Mouse (Mus musculus) urinary bladder, adult 2 months (tissue): ENCODE measurements around the gene Gm20518. TPM values are rescaled to one million over a fixed set of nuclear protein-coding genes. Genes with fewer than 3 reads are reported as not detected.

Experiments
- polyA plus RNA-seq: library from polyadenylated mRNA; depleted of rRNA; stranded (reverse); fragments of >200 nt; gene quantifications from 2 replicates; pipeline ENCODE4 v1.2.3, GENCODE M21; 2012; rRNA removed

Gm20518 gene
- polyA plus RNA-seq, 1 experiment: 0.70 TPM

Other genes with a start within 250 kb of the Gm20518 start
- gene Ccdc74a, start 245.2 kb downstream of the Gm20518 start, polyA plus RNA-seq: 1.5 and 2.7 TPM in 2 replicates
- gene Med15, start 158.8 kb downstream of the Gm20518 start, polyA plus RNA-seq: 36.5 and 56.4 TPM in 2 replicates
- 38.8 and 40.9 TPM in 2 replicates for gene Klhl22, start 132.1 kb downstream of the Gm20518 start, polyA plus RNA-seq
- 36.0 and 45.5 TPM in 2 replicates for gene Scarf2, start 94.4 kb downstream of the Gm20518 start, polyA plus RNA-seq
- gene B830017H08Rik, start 58.5 kb downstream of the Gm20518 start, polyA plus RNA-seq: not detected in 2 replicates
- 2.3 and 4.0 TPM in 2 replicates for gene Car15, start 53.3 kb downstream of the Gm20518 start, polyA plus RNA-seq
- 0.07 and 0.08 TPM in 2 replicates for gene Tssk1, start 2.6 kb upstream of the Gm20518 start, polyA plus RNA-seq
- gene Dgcr2, start 6.9 kb upstream of the Gm20518 start, polyA plus RNA-seq: 48.7 and 50.0 TPM in 2 replicates
- gene Tssk2, start 7.0 kb upstream of the Gm20518 start, polyA plus RNA-seq: not detected in 2 replicates
- 26.0 and 26.7 TPM in 2 replicates for gene Ess2, start 19.7 kb upstream of the Gm20518 start, polyA plus RNA-seq
- not detected in 2 replicates for gene Gsc2, start 23.4 kb upstream of the Gm20518 start, polyA plus RNA-seq
- gene Slc25a1, start 36.5 kb upstream of the Gm20518 start, polyA plus RNA-seq: 67.3 and 77.5 TPM in 2 replicates
- not detected in 2 replicates for gene Vpreb2, start 88.8 kb upstream of the Gm20518 start, polyA plus RNA-seq
- gene Dgcr6, start 161.2 kb upstream of the Gm20518 start, polyA plus RNA-seq: 105 and 136 TPM in 2 replicates
- gene Prodh, start 198.5 kb upstream of the Gm20518 start, polyA plus RNA-seq: 35.2 and 40.6 TPM in 2 replicates
- gene Rtn4r, start 236.0 kb upstream of the Gm20518 start, polyA plus RNA-seq: 4.3 and 4.9 TPM in 2 replicates